Mouse (Mus musculus): ENCODE data around the gene Samd1. TPM values are rescaled to one million over a fixed set of nuclear protein-coding genes. Genes with fewer than 3 reads are reported as not detected.

The Samd1 gene
- total RNA-seq, 4 experiments from 2014 or later, result 27.4 to 44.2 (median 34.9) TPM

Small RNA genes within 50 kb of the gene (microRNA-seq; reads per million reads assigned to microRNA genes)
- gene Mir1199, result 0 to 0.35 reads per million in 2 experiments
- 2.8 to 3.7 reads per million in 2 experiments for gene Mir8111

Other genes with a start within 250 kb of the Samd1 start
- gene Adgrl1, start 97.6 kb upstream of the Samd1 start, total RNA-seq (2022), result 100 to 1,000 TPM in 3 of 4 experiments, 10 to 100 TPM in 1; 90.5 to 113 (median 105) TPM
- 1 to 10 TPM; 1.5 to 2.2 (median 1.9) TPM for gene Gm10644, start 42.5 kb upstream of the Samd1 start, total RNA-seq (2022)
- gene Asf1b, start 42.2 kb upstream of the Samd1 start, total RNA-seq (2022), result 1 to 10 TPM; 1.1 to 2.7 (median 1.8) TPM
- 100 to 1,000 TPM; 240 to 263 (median 253) TPM for gene Prkaca, start 24.7 kb upstream of the Samd1 start, total RNA-seq (2022)
- under 1 TPM in 2 of 4 experiments, not detected in 2; 0.49 TPM for gene 1700067K01Rik, start 3.8 kb downstream of the Samd1 start, total RNA-seq (2022)
- under 1 TPM in 2 of 4 experiments, not detected in 2; 0.62 to 0.77 TPM for gene 2210011C24Rik, start 14.5 kb downstream of the Samd1 start, total RNA-seq (2022)
- 1 to 10 TPM in 3 of 4 experiments, under 1 TPM in 1; 0.70 to 3.9 (median 2.3) TPM for gene Palm3, start 23.8 kb downstream of the Samd1 start, total RNA-seq (2022)
- gene Il27ra, start 44.9 kb downstream of the Samd1 start, total RNA-seq (2022), result 1 to 10 TPM; 1.9 to 3.1 (median 2.8) TPM
- not detected for gene Rln3, start 47.3 kb downstream of the Samd1 start, total RNA-seq (2022)
- 1 to 10 TPM; 2.9 to 5.9 (median 4.2) TPM for gene Gm10643, start 67.5 kb downstream of the Samd1 start, total RNA-seq (2022)
- gene Rfx1, start 69.2 kb downstream of the Samd1 start, total RNA-seq (2022), result 10 to 100 TPM; 16.8 to 25.2 (median 20.5) TPM
- 10 to 100 TPM; 18.3 to 27.1 (median 23.8) TPM for gene Dcaf15, start 107.1 kb downstream of the Samd1 start, total RNA-seq (2022)
- gene Podnl1, start 128.3 kb downstream of the Samd1 start, total RNA-seq (2022), result under 1 TPM; 0.10 to 0.86 (median 0.34) TPM
- gene Cc2d1a, start 150.3 kb downstream of the Samd1 start, total RNA-seq (2022), result 10 to 100 TPM; 33.9 to 51.2 (median 40.3) TPM
- under 1 TPM; 0.38 to 0.81 (median 0.40) TPM for gene 4930432K21Rik, start 150.4 kb downstream of the Samd1 start, total RNA-seq (2022)
- gene Nanos3, start 187.5 kb downstream of the Samd1 start, total RNA-seq (2022), result 1 to 10 TPM in 2 of 4 experiments, under 1 TPM in 2; 0.75 to 2.9 (median 1.2) TPM
- 10 to 100 TPM; 36.2 to 53.9 (median 48.0) TPM for gene Zswim4, start 239.4 kb downstream of the Samd1 start, total RNA-seq (2022)

All from adrenal gland, adult 8-10 months (tissue).